Mouse (Mus musculus): ENCODE results near the gene Mterf4. TPM values are rescaled to one million over a fixed set of nuclear protein-coding genes. Genes with fewer than 3 reads are reported as not detected.
A peak's percentile ranks its signal among the peaks of the same experiment; 100 is the strongest.

The Mterf4 gene
- polyA plus RNA-seq, 1 experiment from 2014 or later: 29.8 TPM

DNA sequence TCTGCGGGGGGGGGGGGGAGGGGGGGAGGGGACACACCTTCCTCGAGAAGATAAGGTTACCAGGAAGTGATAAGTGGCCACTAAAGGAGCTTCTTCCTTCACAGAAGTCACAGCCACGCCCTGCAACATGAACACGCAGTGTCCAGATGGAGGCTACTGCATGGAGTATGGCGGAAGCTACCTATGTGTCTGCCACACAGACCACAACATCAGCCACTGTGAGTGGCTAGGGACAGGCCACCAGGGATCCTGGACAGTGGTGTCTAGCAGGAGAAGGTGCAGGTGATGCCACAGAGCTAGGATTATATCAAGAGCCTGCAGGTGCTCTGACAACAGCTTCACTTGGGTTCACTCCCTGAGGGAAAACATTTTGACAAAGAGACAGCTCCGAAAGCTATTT lies 34.0 kb downstream of the Mterf4 start:
- Histone ChIP-seq H3K27me3 (ENCODE audit: control insufficient read depth, insufficient read depth, low read length) (no peaks in the 10 kb centered on the region), H3K4me3 (replicated peaks; ENCODE audit: low read length) (no peak overlapping the region), H3K4me2 (replicated peaks) (no peak overlapping the region), H3K36me3 (replicated peaks; ENCODE audit: control insufficient read depth, insufficient read depth) (no peaks in the 10 kb centered on the region), H3K9me3 (ENCODE audit: control insufficient read depth, low read length) (no peaks in the 10 kb centered on the region), H3K27ac (no peak overlapping the region), H3K4me1 (replicated peaks; ENCODE audit: control insufficient read depth, insufficient read depth, low read length) (no peaks in the 10 kb centered on the region; the same call in 1 of the 2 replicates), H3K9ac (no peak overlapping the region)
- WGBS: 75% methylated on average over 5 of the region's 6 CpGs
- ATAC-seq (ENCODE audit: low FRiP score) (no peak), DNase-seq (ENCODE audit: low spot score) (no peak)

DNA sequence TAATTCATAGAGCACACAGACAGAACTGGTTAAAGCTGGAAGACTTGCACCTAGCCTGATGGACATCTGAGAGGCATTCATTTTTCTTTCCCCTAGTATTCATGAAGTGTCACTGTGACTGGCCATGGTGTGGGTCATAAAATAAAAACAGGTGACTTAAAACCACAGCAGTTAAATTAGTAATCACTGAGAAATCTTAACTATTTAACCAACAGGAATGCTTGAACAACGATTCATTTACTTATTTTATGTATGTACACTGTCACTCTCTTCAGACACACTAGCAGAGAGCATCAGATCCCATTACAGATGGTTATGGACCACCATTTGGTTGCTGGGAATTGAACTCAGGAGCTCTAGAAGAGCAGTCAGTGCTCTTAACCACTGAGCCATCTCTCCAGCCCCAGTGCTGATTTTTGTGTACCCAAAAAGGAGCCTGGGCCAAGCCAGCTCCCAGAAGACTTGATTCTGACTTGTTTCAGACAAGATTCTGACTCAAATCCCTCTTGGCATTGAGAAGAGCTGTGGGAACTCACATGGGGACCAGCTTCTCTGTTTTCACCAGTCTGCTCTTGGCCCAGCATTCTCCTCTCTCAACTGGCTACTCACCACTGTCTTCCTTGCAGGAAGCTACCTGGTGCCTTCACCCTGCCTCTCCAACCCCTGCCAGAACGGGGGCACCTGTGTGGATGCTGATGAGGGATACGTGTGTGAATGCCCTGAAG lies 35.0 kb downstream of the Mterf4 start:
- 69% methylated on average over 3 of the region's 3 CpGs for WGBS
- no peak overlapping the region for H3K4me3 ChIP-seq (replicated peaks; ENCODE audit: low read length)
- H3K36me3 ChIP-seq (replicated peaks; ENCODE audit: control insufficient read depth, insufficient read depth): no peaks in the 10 kb centered on the region
- H3K9ac ChIP-seq: no peak overlapping the region
- no peaks in the 10 kb centered on the region for H3K9me3 ChIP-seq (ENCODE audit: control insufficient read depth, low read length)
- no peaks in the 10 kb centered on the region; the same call in 1 of the 2 replicates for H3K4me1 ChIP-seq (replicated peaks; ENCODE audit: control insufficient read depth, insufficient read depth, low read length)
- H3K27ac ChIP-seq: no peak overlapping the region
- no peaks in the 10 kb centered on the region for H3K27me3 ChIP-seq (ENCODE audit: control insufficient read depth, insufficient read depth, low read length)
- H3K4me2 ChIP-seq (replicated peaks): no peak overlapping the region
- DNase-seq (ENCODE audit: low spot score): no peak
- no peak for ATAC-seq (ENCODE audit: low FRiP score)

DNA sequence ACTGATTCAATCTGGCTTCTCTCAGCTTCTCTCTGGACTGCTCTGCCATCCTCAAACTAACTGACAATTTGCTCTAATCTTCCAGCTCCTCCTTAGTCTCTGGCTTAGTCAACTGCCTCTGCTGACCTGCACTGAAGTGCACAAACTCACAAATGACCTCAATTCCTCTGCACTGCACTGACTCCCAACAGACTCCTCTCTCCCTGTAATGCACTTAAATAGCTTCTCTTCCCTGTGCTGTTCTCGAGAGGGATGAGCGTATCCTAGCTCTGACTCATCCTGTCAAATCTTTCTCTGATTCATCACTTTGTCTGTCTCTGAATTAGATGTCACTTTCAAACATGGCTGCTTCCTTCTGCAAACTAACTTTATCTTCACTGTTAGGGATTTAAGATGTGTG lies 37.5 kb downstream of the Mterf4 start:
- Histone ChIP-seq H3K9me3 (ENCODE audit: control insufficient read depth, low read length) (no peaks in the 10 kb centered on the region), H3K36me3 (replicated peaks; ENCODE audit: control insufficient read depth, insufficient read depth) (no peaks in the 10 kb centered on the region), H3K4me3 (replicated peaks; ENCODE audit: low read length) (no peak overlapping the region), H3K4me2 (replicated peaks) (no peak overlapping the region), H3K4me1 (replicated peaks; ENCODE audit: control insufficient read depth, insufficient read depth, low read length) (no peaks in the 10 kb centered on the region; the same call in 1 of the 2 replicates), H3K27ac (no peak overlapping the region), H3K9ac (no peak overlapping the region), H3K27me3 (ENCODE audit: control insufficient read depth, insufficient read depth, low read length) (no peaks in the 10 kb centered on the region)
- WGBS: 90% methylated on average over 2 of the region's 2 CpGs
- DNase-seq (ENCODE audit: low spot score): no peak
- no peak for ATAC-seq (ENCODE audit: low FRiP score)

GRCm38 (mm10) chr1:93267207-93267606 lies 38.5 kb downstream of the Mterf4 start:
- 62% methylated on average over 3 of the region's 3 CpGs for WGBS
- H3K27me3 ChIP-seq (ENCODE audit: control insufficient read depth, insufficient read depth, low read length): no peaks in the 10 kb centered on the region
- H3K36me3 ChIP-seq (replicated peaks; ENCODE audit: control insufficient read depth, insufficient read depth): no peaks in the 10 kb centered on the region
- no peak overlapping the region for H3K27ac ChIP-seq
- H3K4me3 ChIP-seq (replicated peaks; ENCODE audit: low read length): no peak overlapping the region
- H3K4me1 ChIP-seq (replicated peaks; ENCODE audit: control insufficient read depth, insufficient read depth, low read length): no peaks in the 10 kb centered on the region; the same call in 1 of the 2 replicates
- ATAC-seq (ENCODE audit: low FRiP score): no peak
- H3K9me3 ChIP-seq (ENCODE audit: control insufficient read depth, low read length): no peaks in the 10 kb centered on the region
- peak; percentile 24 for DNase-seq (ENCODE audit: low spot score)
- no peak overlapping the region for H3K4me2 ChIP-seq (replicated peaks)
- no peak overlapping the region for H3K9ac ChIP-seq

- no peaks in the 10 kb centered on the region for H3K27me3 ChIP-seq (ENCODE audit: control insufficient read depth, insufficient read depth, low read length)
- H3K4me3 ChIP-seq (replicated peaks; ENCODE audit: low read length): no peak overlapping the region
- no peak overlapping the region for H3K9ac ChIP-seq
- DNase-seq (ENCODE audit: low spot score) (no peak), ATAC-seq (ENCODE audit: low FRiP score) (no peak)
- H3K27ac ChIP-seq: no peak overlapping the region
- H3K4me2 ChIP-seq (replicated peaks): no peak overlapping the region
- no peaks in the 10 kb centered on the region for H3K4me1 ChIP-seq (replicated peaks; ENCODE audit: control insufficient read depth, insufficient read depth, low read length)
- 64% methylated on average over 1 of the region's 1 CpGs for WGBS
- H3K9me3 ChIP-seq (ENCODE audit: control insufficient read depth, low read length): no peaks in the 10 kb centered on the region
- H3K36me3 ChIP-seq (replicated peaks; ENCODE audit: control insufficient read depth, insufficient read depth): no peaks in the 10 kb centered on the region
Measured at GRCm38 (mm10) chr1:93257560-93257959, 48.2 kb downstream of the Mterf4 start.

DNA sequence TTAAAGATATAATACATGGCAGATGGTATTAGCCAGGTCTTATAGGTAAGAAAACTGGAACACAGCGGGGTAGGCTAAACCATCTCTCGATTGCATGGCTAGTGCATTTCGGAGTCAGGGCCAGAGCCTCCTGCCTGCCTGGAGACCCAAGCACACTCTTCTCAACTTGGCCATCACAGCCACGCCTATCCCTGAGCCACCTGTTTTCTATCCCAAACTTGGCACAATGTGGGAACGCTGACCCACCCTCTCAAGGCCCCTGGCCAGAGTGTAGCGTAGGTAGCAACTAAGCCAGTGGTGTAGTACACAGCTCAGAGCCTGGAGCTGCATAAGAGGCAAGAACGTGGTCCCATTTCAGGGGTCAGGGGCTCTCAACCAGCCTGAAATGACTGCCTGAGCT lies 50.0 kb downstream of the Mterf4 start:
- H3K27me3 ChIP-seq (ENCODE audit: control insufficient read depth, insufficient read depth, low read length): no peaks in the 10 kb centered on the region
- WGBS: 94% methylated on average over 7 of the region's 7 CpGs
- ATAC-seq (ENCODE audit: low FRiP score) (no peak), DNase-seq (ENCODE audit: low spot score) (no peak)
- H3K36me3 ChIP-seq (replicated peaks; ENCODE audit: control insufficient read depth, insufficient read depth): no peaks in the 10 kb centered on the region
- H3K27ac ChIP-seq: no peak overlapping the region
- H3K4me3 ChIP-seq (replicated peaks; ENCODE audit: low read length): no peak overlapping the region
- no peak overlapping the region for H3K9ac ChIP-seq
- no peak overlapping the region for H3K4me2 ChIP-seq (replicated peaks)
- H3K9me3 ChIP-seq (ENCODE audit: control insufficient read depth, low read length): no peaks in the 10 kb centered on the region
- no peaks in the 10 kb centered on the region for H3K4me1 ChIP-seq (replicated peaks; ENCODE audit: control insufficient read depth, insufficient read depth, low read length)

GRCm38 (mm10) chr1:93252586-93252985 lies 53.1 kb downstream of the Mterf4 start:
- Histone ChIP-seq H3K4me1 (replicated peaks; ENCODE audit: control insufficient read depth, insufficient read depth, low read length) (no peaks in the 10 kb centered on the region), H3K4me3 (replicated peaks; ENCODE audit: low read length) (no peak overlapping the region), H3K27me3 (ENCODE audit: control insufficient read depth, insufficient read depth, low read length) (no peaks in the 10 kb centered on the region), H3K36me3 (replicated peaks; ENCODE audit: control insufficient read depth, insufficient read depth) (no peaks in the 10 kb centered on the region), H3K27ac (no peak overlapping the region), H3K9ac (no peak overlapping the region), H3K9me3 (ENCODE audit: control insufficient read depth, low read length) (no peaks in the 10 kb centered on the region), H3K4me2 (replicated peaks) (no peak overlapping the region)
- DNase-seq (ENCODE audit: low spot score) (no peak), ATAC-seq (ENCODE audit: low FRiP score) (no peak)
- 49% methylated on average over 2 of the region's 2 CpGs for WGBS

Small RNAs within 50 kb of the gene (microRNA-seq; reads per million reads assigned to microRNA genes)
- gene Mir6345 (not detected), gene Mir6901 (0.65 reads per million), gene Mir6902 (0.65 reads per million)

Other genes with a start within 250 kb of the Mterf4 start
- 395 and 421 TPM in 2 replicates for gene Kif1a, start 204.0 kb downstream of the Mterf4 start, polyA plus RNA-seq (2014; fragmentation: Nextera tagmentation; extraction: Ambion mirVana)
- not detected in 2 replicates for gene Agxt, start 170.7 kb downstream of the Mterf4 start, polyA plus RNA-seq (2014; fragmentation: Nextera tagmentation; extraction: Ambion mirVana)
- 0.26 and 0.33 TPM in 2 replicates for gene 2310007B03Rik, start 145.0 kb downstream of the Mterf4 start, polyA plus RNA-seq (2014; fragmentation: Nextera tagmentation; extraction: Ambion mirVana)
- gene Crocc2, start 137.2 kb downstream of the Mterf4 start, polyA plus RNA-seq (2014; fragmentation: Nextera tagmentation; extraction: Ambion mirVana): 0.22 and 0.50 TPM in 2 replicates
- gene Sned1, start 70.1 kb downstream of the Mterf4 start, polyA plus RNA-seq (2014; fragmentation: Nextera tagmentation; extraction: Ambion mirVana): 9.4 and 10.9 TPM in 2 replicates
- gene Ppp1r7, start 36.9 kb upstream of the Mterf4 start, polyA plus RNA-seq (2014; fragmentation: Nextera tagmentation; extraction: Ambion mirVana): 53.3 and 59.0 TPM in 2 replicates
- 4.1 and 4.9 TPM in 2 replicates for gene Pask, start 37.6 kb upstream of the Mterf4 start, polyA plus RNA-seq (2014; fragmentation: Nextera tagmentation; extraction: Ambion mirVana)
- 0.66 and 1.3 TPM in 2 replicates for gene Ano7, start 68.0 kb upstream of the Mterf4 start, polyA plus RNA-seq (2014; fragmentation: Nextera tagmentation; extraction: Ambion mirVana)
- gene Hdlbp, start 172.9 kb upstream of the Mterf4 start, polyA plus RNA-seq (2014; fragmentation: Nextera tagmentation; extraction: Ambion mirVana): 65.1 and 80.2 TPM in 2 replicates
- 5.0 and 5.2 TPM in 2 replicates for gene Farp2, start 206.2 kb upstream of the Mterf4 start, polyA plus RNA-seq (2014; fragmentation: Nextera tagmentation; extraction: Ambion mirVana)